Mouse (Mus musculus) lung, postnatal 25 days (tissue): ENCODE results near the gene Fam234b.

Source experiments
- DNase-seq: peaks from one replicate; pipeline ENCODE4 v3.0.0; 2022; ENCODE audit warnings: low spot score

Fam234b gene

DNA sequence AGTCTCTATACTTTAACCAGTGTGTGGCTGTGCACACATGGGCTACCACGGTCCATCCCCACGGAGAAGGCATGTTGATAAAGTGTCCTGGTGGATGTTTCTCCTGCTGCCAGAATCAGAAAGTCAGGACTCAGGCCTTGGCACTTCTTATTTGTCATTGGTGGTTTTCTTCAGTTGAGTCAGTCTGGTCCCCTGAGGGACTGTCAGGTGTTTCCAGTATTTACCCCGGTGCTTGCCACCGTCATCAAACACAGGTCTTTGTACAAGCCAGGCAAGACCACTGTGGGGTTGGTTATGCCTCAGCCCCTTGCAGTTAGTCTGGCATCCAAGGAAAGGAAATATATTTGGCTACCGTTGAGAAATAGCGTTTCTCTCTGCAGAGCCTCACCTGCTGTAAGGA lies 32.8 kb downstream of the Fam234b start:
- DNase-seq: no peak

DNA sequence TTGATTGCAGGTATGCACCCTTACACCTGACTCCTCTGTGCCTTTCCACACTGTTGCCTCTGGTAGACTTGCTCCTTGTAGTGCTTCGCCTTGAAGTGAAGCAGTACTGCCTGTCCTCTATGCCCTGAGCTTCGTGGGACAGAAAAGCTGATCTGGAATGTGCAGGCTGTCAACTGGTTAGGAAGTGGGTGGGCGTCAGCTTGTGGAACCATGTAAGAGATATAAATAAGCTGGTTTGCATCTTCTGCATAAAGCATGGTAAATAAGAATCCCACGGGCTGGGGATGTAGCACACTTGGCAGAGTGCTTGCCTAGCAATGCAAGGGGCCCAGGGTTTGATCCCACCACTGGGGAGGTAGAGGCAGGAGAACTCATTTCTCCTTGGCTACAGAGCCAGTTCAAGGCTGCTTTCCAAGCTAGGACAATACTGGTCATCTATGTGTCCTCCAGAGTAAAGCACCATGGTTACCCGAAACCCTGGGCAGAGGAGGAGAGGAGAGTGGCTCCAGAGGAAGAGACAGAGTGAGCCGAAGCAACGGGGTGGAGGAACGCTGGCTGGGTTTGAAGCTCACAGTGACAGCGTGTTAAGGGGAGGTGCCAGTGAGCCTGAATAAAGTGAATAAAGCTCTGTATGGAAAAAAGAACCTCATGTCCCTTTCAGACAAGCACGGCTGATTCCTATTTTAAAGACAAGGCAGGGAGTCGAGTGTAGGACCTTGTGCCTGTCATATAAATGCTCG lies 34.8 kb downstream of the Fam234b start:
- no peak for DNase-seq

DNA sequence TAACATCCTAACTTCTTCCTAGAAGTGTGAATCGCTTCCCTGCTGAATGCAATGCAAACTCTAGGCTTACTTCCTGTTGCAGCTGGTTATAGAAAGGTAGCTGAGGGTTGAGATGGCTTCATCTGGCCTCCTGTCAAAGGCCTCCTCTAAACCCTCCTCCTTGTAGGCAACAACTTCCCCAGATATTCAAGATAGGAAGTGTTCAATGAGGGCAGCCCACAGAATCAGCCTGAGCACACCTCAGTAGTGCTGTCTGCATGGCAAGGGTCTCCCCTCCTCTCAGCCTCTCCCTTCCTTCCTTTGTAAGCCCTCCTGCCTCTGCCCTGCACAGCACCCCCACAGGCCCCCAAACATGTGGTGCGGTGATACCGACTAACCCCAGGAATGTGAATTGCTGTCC lies 38.0 kb downstream of the Fam234b start:
- DNase-seq: no peak

DNA sequence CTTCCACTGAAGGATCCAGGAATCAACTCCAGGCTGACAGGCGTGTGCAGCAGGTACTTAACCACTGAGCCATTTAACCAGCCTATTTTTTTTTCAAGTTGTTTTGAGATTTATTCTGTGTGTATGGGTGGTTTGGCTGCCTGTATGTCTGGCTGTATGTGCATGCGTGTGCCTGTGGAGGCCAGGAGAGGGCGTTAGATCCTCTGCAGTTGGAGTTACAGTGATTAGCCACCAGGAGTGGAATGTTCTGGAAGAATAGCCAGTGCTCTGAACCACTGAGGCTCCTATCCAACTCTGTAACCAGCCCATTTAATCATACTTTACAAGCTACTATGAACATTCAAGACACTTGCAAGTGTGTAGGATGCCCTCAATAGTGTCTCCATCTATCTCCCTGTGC lies 38.8 kb downstream of the Fam234b start:
- DNase-seq: no peak

DNA sequence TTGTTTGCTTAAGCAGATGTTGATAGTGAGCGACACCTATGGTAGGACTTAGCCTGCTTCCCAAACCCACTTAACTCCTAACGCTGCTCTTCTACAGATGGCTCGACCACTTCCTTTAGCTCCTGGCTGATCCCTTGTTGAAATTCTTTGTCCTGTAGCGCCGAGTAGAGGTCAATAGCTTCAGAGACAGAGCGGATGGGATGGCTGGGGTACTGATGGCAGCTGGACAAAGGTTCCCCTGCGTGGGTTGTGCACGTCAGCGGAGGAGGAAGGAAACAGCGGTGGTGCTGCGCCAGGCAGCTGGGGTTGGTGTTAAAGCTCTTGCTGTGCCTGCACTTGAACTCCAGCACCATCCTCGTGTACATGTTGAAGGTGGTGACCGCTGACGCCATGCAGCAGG lies 39.5 kb downstream of the Fam234b start:
- peak; percentile 28 for DNase-seq

DNA sequence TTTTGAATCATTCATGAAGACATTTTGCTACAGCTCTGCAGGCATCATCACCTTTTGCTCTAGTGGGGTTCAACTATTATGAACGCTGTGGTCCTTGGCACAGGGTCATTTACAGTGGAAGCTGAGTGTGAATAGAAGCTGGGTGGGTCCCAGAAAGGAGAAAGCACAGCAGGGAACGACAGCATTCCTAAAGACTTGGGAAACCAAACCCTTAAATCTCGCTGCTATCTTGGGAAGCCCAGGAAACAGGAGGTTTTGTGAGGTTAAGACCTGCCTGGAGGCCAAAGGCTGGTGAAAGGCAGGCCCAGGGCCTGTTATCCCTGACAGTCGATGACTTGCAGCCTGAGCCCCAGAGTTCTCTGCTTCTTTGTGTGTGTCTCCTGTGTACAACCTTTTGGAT lies 40.4 kb downstream of the Fam234b start:
- DNase-seq: no peak

DNA sequence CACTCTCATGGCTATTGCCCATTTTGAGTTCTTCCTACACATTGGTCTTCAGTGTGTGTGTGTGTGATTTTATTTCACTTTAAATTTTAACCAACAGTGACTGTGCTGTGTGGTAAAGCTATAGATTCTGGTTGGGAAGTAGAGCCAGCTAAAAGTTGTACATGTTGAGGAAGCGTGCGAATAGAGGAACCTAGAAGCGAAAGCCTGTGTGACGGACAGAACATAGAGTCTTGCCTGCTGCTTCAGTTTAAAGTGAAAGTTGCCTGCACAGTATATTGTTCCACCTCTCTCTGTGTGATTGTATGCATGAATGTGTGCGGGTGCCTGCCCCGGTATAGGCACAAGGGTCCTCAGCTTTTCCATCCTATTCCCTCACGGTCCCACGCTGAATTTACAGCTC lies 42.6 kb downstream of the Fam234b start:
- DNase-seq: no peak

DNA sequence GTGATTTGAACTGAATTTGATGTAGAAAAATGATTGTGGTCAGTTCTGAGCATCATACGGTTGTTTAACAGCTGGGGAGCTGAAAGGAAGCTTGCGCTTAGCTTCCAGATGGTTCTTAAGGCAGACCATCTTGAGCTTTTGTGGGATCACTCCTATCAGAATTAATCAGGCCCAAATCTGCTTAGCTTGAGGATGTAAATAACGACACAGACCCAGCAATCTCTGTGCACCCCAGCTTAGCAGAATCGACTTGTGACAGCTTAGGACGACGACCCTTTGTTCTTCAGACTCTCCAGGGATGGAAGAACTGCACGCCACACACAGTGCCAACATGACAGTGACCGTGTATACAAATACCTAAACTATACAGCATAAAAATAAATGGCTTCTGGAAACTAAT lies 47.8 kb downstream of the Fam234b start:
- no peak for DNase-seq

DNA sequence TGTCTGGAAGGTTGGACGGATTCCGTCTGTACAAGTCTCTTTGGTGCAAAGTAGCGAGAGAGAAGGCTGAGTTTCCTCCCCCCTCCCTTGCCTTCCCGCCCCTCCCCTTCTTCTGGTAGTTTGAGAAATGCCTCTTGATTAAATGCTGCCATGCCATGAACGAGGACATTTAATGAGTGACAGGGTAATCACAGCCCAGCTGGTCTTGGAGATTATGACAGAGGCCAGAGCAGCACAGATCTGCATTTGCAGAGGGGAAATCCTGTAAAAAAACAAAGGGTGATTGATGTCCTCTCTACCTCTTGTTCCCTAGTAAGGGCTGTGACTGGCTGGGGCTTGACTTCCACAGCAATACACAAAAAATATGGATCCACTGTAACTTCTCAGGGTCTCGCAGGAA lies 50.1 kb downstream of the Fam234b start:
- DNase-seq: no peak

DNA sequence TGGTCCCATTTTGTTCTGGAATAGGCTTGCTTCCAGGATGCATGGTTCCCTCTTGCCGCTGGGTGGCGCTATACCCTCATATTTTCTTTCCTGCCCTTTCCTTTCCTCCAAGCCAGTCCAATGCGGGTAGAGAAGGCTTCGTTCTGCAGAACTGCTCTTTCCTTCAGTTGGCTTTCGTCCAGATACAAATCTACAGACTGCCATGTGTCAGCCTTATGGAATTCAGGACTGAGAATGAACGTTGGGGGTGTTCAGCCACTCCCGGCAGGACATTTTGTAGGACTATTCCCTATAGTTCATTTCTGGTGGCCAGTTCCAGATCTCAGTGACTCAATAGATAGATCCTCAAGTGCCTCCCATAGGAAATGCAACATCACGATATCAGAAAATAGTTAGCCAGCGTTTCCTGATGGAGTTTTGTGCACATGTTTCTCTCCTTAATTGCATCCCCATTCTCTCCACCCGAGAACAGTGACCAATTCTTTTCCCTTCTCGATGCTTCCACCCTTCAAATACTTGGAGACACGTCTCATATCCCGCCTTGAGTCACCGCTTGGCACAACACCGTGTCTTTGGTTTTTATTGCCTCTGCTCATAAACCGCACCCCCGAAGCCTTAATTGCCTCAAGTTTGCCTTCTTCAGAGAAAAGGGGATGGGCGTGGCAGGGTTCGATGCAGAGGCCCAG lies 52.2 kb downstream of the Fam234b start:
- DNase-seq: peak; percentile 82

DNA sequence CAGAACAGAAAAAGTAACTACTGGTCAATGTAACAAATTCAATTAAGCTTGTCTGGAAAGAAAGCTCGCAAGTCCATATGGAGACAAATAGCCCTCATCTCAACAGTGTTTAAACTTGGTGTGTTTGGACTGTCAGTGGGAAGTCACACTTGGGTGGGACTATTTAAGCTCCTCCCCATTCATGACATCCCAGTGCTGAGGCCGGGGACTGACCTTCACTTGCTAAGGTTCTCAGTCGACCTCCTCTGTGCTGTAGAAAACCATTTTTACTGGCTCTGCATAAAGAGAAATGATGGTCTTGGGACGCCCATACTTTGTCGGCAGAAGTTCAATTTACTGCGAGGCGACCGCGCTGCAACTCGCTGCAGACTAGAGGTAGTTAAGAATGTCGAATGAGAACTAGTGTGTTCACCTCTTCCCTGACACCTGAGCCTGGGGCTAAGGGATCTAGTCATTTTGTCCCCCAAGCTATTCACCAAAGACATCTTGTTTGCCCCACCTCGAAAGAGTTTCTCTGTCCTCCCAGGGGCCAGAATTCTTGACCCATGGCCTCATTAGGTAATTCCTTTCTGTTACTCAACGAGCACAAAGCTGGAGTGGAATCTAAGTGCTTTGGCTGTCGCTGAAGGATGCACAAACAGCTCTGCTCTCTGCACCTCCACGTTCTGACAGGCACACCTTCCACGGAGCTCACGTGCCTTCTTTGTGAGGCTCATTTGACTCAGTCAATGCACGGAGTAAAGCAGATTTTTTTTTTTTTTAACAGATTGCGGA lies 53.3 kb downstream of the Fam234b start:
- peak; percentile 78 for DNase-seq

DNA sequence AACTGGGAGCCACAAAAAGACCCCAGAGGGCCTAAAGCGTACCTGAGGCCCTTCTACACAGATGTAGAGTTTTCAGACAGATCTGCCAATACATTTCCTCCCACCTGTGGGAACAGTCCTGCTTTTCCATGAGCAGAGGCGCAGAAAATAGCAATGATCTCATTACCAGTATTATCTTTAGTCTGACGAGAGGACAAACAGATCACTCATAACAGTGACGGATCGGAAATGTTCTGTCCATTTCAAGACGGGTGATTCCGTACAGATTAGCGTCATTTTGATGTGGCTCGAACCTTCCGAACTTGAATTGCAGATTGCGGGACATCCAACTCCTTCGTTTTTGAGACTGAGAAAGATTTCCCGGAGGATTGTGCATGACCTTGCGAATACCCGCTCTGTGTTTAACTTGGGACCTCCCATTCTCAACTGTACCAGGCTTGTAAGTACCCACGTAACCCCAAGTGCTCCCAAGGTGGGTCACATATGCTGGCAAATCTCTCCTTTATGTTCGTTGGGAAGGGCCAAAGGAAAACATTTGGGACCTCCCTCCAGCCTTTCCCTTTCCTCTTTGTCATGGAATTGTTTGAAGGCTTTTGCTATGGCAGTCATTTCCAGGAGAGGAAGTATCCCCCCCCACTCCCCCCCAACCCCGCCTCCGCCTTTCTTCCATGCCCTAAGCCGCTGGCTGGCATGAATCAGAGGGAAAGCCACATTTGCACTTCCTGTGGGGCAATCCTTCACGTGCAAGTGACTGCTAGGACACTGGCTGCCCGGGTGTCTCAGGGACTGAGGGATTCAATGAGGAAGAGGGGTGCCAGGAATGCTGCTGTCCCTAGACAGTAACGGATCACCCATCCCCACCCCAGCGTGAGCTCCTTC lies 54.3 kb downstream of the Fam234b start:
- peak; percentile 71 for DNase-seq

DNA sequence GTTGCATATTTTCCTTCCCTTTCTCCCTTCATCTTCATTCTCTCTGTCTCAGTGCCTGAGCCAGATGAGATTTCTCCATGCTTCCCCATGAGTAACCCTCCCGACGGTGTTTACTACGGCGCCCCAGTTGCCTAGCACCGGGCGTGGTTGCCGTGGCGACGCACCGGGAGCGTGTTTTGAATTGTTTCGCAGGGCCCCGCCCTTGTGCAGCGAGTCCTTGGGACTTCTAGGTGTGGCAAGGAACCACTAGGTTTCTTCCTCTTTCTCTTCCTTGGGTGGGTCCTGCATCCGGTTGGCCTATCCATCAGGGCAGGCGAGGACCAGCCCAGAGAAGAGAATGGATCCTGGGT lies 54.9 kb downstream of the Fam234b start:
- DNase-seq: peak; percentile 93

DNA sequence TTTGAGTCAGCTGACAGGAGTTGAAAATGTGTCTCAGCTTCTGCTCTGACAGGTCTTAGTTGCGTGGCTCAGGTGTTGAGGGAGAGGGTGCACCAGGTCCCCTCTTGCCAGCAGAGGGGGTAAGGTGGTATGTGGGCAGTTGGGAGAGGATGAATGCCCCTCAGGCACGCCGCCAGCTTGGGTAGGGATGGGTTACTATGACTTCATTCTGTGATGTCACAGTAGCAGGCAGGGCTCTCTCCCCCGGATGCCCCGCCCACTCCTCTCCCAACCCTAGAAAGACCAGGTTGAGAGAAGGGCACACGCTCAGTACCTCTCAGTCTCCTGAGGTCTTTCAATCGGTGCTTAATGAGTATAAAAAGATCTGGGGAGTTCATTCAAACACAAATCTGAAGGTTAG lies 56.4 kb downstream of the Fam234b start, which contains the start of gene Gsg1:
Gene Gsg1 (minus strand): TSS at position 199 of the 400 bp plus-strand sequence.
- no peak for DNase-seq

DNA sequence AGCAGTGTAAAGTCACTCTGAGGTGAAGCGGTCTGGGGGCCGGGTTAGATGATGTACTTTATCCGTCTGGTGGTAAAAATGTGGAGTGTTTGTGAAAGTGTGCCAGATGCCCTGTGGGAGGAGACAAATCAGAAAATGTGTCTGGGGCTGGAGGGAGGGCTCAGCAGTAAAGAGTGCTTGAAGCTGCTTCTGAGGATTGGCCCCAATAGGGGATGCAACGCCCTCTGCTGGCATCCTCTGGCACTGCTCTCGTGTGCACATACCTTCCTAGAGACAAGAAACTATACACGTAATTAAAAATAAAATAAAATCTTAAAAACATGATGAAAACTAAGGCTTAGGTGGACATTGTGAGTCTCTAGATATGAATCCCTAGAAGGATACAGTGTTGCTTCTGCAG lies 62.7 kb downstream of the Fam234b start:
- DNase-seq: no peak

DNA sequence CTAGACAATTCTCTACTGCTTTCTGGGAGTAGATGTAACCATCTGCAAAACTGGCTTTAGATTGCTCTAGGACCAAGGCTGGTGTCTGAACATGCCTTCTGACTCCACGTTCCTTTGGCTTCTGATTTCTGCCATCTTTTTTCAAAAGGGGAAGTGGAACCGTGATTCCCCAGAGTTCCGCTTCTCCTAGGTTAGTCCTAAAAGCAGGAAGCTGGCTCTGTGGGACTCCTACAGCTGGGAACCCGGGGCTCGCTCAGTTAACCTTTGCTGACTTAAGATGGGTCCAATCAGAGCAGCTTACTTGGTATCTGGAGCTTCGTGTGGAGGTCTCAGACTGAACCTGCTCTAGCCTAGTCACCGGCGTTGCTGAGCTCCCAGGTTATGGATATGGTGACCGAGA lies 63.3 kb downstream of the Fam234b start:
- no peak for DNase-seq

DNA sequence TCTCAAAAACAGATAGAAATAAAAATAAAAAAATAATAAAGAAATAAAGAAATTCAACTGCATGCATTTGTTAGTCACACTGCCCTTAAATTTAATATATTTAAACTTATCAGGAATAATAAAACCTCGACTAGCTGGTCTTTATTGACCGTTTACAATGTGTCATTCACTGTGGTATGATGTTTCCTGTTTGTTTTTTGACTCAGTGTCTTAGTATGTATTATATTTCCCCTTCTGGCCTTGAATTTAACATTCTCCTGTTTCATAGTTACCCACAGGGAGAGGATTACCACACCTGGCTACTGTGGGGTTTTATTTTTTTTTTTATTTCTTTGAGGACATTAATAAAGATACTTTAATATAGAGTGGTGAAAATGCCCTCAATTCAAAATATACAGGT lies 64.8 kb downstream of the Fam234b start:
- DNase-seq: no peak

DNA sequence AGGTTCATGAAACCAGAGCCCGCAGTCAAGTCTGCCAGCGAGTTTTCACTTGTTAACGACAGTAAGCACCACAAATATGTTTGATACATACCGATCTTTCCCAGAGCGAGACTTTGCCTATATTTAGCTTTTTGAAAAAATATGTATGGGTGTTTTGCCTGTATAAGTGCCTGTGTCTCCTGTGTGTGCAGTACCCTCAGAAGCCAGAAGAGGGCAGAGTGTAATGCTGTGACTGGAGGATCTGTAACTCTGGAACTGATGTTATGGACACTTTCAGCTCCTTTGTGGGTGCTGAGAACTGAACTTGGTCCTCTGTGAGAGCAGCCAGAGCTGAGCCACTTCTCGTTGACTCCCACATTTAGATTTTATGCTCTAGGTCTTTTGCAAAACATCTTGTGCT lies 66.4 kb downstream of the Fam234b start:
- no peak for DNase-seq

DNA sequence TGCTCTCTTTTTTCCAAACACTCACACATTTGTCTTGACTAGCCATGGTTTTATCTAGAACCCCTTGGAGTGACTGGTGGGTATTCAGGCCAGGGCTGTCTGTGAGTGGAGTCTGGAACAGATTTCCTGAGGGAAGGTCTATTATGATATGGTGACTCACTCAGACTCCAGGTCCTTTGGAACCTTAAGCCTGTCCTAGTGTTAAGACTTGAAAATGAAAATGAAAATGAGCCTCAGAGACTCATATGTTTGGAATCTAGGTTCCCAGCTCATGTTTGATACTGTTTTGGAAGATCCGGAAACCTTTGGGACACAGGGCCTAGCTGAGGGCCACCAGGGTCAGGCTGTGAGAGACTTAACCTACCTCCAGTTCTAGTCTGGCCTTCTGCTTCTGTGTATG lies 68.3 kb downstream of the Fam234b start:
- DNase-seq: no peak

DNA sequence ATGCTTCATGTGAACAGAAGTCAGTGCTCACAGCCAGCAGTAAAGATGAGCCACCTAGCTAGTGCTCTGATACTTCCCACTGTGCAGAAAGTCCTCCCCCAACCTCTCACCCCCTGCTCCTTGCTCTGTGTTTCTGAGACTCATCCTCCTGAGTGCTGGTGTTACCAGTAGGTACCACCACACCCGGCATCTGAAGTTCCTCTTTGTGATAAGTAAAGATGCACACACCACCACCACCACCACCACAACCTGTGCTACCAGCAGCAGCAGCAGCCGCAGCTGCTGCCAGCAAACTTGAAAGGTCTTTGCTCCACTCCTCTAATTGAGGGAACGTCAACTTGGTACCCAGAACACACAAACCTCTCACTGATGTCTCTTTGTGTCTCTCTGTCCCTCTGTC lies 69.4 kb downstream of the Fam234b start:
- no peak for DNase-seq

DNA sequence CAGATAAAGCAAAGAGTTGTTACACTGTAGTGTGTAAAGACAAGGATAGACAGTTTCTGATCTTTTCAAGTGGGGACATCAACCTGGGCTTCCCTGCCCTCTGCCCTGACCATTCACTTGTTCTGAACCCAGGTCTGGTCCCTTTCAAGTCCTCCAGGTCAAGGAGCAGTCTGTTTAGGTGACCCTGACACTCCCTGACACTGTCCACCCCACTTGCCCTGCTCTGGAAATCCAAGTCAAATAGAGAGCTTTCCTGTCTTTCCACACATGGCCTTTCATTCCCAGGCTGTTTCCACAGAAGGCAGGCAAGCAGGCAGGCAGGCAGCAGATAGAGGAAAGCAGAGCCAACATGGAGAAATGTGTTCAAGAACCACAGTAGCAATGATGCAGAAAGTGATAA lies 70.6 kb downstream of the Fam234b start:
- no peak for DNase-seq

DNA sequence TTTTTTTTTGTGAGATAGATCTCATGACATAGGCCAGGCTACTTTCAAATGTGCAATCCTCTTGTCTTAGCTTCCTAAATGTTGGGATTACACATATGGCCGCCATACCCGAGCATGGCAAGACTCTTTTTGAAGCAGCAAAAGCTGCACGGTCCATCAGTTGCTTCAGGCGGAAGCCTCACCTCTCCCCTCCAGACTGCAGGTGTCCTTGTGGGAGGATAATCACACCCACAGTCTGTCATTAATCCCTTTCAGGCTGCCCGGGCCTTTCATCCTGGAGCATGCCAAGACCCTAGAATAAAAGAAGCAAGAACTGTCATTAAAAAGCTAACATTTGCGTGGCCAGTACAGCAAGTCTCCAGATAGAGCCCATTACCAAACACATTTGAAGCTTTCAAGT lies 71.8 kb downstream of the Fam234b start:
- DNase-seq: no peak
